Mouse (Mus musculus): ENCODE results near the gene Tuba4a.

Gene Tuba4a

DNA sequence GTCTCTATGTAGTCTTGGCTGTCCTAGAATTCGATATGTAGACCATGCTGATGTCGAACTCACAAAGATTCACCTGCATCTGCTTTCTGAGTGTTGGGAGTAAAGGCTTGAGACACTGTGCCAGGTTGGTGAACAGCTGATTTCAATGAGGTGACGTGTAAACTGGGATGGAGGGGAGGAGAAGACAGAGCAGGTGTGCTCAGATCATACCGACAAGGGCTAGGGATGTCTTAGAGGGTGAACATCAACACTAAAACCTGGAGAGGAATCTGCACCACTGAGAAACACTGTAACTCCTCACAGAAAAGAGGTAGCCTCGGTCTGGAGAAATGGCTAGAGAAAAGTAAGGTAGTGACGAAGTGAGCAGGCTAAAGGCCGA is 51.6 kb downstream of the Tuba4a start:
- DNase-seq (ENCODE audit: low read depth, low spot score) = no peak
